Mouse (Mus musculus) skeletal muscle tissue, adult 2 months (tissue): ENCODE results near the gene Zbtb48.

Source experiments
- DNase-seq: peaks from one replicate; pipeline ENCODE4 v3.0.0-alpha.2; 2012; ENCODE audit warnings: low read depth, low spot score

Gene Zbtb48

GRCm38 (mm10) chr4:152029997-152030396, 2.5 kb upstream of the Zbtb48 start:
- no peak for DNase-seq

GRCm38 (mm10) chr4:152029087-152029486, 1.6 kb upstream of the Zbtb48 start:
- DNase-seq = no peak

- no peak for DNase-seq
These were observed 985 bp upstream of the Zbtb48 start for GRCm38 (mm10) chr4:152028456-152028855.

GRCm38 (mm10) chr4:152026751-152027508, 541 bp downstream of the Zbtb48 start:
- DNase-seq = no peak

- no peak for DNase-seq
These were observed 2.9 kb downstream of the Zbtb48 start for GRCm38 (mm10) chr4:152024525-152024924.

GRCm38 (mm10) chr4:152022506-152022905, 5.0 kb downstream of the Zbtb48 start:
- no peak for DNase-seq

- DNase-seq = no peak
These were observed 5.8 kb downstream of the Zbtb48 start for GRCm38 (mm10) chr4:152021568-152022097.

GRCm38 (mm10) chr4:152020024-152020423, 7.4 kb downstream of the Zbtb48 start:
- DNase-seq = no peak

- no peak for DNase-seq
These were observed 8.4 kb downstream of the Zbtb48 start for GRCm38 (mm10) chr4:152019073-152019472.

GRCm38 (mm10) chr4:152013036-152013813, 14.2 kb downstream of the Zbtb48 start:
- DNase-seq = peak; percentile 76

- DNase-seq = no peak
These were observed 15.4 kb downstream of the Zbtb48 start for GRCm38 (mm10) chr4:152012109-152012508.

- DNase-seq = no peak
These were observed 16.2 kb downstream of the Zbtb48 start for GRCm38 (mm10) chr4:152011171-152011760.

GRCm38 (mm10) chr4:152010707-152011134, 16.8 kb downstream of the Zbtb48 start:
- DNase-seq = peak; percentile 68

GRCm38 (mm10) chr4:152010091-152010706, 17.3 kb downstream of the Zbtb48 start:
- DNase-seq = peak; percentile 90

GRCm38 (mm10) chr4:152009076-152010051, 18.1 kb downstream of the Zbtb48 start:
- peak; percentile 87 for DNase-seq

GRCm38 (mm10) chr4:152008622-152009075, 18.8 kb downstream of the Zbtb48 start, which contains the start of gene Klhl21:
Klhl21 (plus strand) TSS chr4:152008803.
- peak; percentile 94 for DNase-seq

GRCm38 (mm10) chr4:152008148-152008500, 19.3 kb downstream of the Zbtb48 start:
- no peak for DNase-seq

GRCm38 (mm10) chr4:152007481-152008147, 19.9 kb downstream of the Zbtb48 start:
- no peak for DNase-seq

GRCm38 (mm10) chr4:152006812-152007211, 20.7 kb downstream of the Zbtb48 start:
- DNase-seq = no peak

GRCm38 (mm10) chr4:152006137-152006536, 21.3 kb downstream of the Zbtb48 start:
- no peak for DNase-seq
